Mouse (Mus musculus): Measurements from ENCODE around the gene Rbfox3.
"Not testable (repeated sequence)": the region's sequence is repeated elsewhere in the genome, so short reads cannot be mapped to it uniquely, and the experiment has no call there.

The Rbfox3 gene

DNA sequence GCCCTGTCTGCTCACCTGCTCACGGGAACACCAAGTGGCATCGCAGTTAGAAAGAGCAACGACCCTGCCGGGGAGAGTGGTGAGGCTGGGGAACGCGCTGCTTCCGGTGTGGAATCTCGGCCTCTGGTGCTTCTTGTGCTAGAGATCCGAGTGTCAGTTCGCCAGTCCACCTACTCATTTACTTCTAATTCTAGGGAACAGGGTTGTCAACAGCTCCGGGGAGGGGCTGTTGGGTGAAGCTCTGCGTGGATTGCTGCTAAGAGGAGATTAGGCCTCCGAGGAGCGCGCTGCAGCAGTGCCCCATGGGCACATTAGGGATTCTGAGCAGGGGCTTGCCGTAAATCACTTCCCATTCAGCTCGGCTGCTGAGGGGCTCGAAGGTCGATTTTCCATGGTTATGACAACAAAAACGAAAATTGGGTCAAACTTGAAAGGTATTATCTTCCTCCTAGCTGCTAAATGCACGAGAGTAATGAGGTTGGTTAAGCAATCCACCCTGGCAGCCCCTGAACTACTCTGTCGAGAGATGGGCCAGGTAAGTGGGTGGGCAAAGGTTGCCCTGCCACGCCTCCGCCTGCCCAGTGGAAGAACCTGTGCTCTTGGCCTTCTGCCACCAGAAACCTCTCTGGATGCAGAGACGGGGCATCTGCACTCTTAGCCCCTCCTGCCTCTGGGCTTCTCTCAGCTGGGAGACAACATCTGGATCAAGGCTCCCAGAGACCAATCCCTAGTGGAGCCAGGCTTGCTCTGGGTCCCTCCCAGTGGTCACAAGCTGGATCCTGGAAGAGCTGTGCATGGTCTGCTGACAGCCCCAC is 85.9 kb downstream of the Rbfox3 start:
- no peak for DNase-seq (ENCODE audit: low spot score in 2 of 2)

GRCm38 (mm10) chr11:118821353-118821752 is 90.0 kb downstream of the Rbfox3 start:
- DNase-seq (ENCODE audit: low spot score in 2 of 2) = no peak

DNA sequence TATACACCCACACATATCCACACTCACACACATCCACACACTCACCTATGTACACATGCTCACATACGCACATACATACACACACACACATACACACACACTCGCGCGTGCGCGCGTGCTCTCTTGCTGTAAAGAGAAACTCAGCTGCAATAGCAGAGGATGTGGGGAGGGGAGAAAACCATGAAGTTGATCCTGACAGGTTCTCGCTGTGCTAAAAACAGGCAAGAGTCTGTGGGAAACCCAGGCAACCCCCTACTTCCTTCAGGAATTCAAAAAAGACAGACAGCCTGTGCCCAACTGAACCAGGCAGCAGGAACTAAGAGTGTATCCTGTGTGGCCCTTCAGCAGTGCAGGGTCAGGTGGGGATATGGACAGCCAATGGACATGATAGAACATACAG is 92.9 kb downstream of the Rbfox3 start:
- no peak for DNase-seq (ENCODE audit: low spot score in 2 of 2)

DNA sequence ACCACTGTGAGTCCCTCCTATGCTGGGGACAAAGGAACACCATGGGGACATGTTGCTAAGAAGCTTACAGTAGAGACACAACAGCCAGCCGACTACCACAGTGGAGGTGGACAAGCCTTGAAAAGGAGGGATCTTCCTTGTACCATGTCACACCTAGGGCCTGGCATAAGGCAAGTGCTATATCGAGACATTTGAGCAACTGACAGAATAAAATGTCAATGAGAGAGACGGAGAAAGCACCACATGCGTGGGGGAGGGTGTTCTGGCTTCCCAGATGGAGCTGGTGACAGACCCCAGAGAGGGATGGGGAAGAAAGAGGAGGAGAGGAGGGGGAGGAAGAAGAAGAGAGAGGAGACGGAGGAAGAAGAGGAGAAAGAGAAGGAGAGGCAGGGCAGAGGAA is 96.3 kb downstream of the Rbfox3 start:
- peak in 1 of 2 experiments; percentile 63 for DNase-seq (ENCODE audit: low spot score in 2 of 2)

GRCm38 (mm10) chr11:118813942-118814341 is 97.5 kb downstream of the Rbfox3 start:
- peak in 1 of 2 experiments; percentile 61 for DNase-seq (ENCODE audit: low spot score in 2 of 2)

- no peak for DNase-seq (ENCODE audit: low spot score in 2 of 2)
Measured at GRCm38 (mm10) chr11:118811404-118811803, 100.0 kb downstream of the Rbfox3 start.

DNA sequence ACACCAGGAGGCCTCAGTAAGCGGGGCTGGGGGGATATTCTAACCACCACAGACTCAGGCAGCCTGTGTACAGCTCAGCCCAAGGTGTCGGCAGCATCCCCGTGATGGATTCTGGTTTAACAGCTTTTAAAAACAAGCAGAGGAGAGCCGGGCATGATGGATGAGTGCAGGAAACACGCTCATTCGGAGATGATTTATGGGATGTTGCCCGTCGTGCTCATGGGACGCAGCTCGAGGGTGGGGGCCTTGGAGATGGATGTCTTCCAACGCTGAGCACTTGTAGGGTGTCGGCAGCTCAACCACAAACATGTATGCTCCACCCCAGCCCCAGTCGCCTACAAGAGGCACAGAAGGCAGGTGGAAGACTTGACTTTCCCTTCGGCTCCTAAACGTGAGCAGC is 103.9 kb downstream of the Rbfox3 start:
- peak in 1 of 2 experiments; percentile 20 for DNase-seq (ENCODE audit: low spot score in 2 of 2)

DNA sequence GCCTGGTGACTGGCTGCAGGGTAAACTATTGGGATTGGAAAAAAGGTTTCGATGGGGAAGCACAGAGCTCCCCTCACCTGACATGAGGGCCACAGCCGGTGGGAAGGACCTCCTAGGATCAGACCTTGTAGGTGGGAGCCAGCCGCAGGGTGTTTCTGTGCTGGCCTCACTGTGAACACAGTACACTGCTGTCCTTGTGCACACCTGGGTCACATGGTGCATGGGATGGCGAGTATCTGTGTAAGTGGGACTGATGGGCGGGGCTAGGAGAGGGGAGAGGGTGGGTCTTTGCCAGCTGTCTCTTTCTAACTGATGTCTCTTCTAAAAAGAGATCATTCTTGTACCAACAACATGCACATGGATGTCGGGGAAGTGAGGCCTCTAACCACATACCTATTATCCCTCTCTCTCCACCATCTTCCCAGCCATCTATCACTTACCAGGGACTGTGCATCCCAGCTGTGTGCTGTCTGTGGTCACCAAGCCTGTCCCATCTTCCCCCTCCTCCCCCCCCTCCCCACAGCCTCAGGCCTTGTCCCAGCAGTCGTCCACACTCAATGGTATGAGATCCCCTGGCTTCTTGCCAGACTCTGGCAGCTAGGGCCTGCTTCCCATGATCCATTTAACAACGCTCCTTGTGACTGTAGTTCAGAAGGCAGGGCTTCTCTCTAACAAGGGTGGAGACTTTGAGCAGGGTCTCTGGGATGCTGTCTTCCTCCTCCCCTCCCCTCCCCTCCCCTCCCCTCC is 116.4 kb downstream of the Rbfox3 start:
- DNase-seq (ENCODE audit: low spot score in 2 of 2) = no peak

GRCm38 (mm10) chr11:118793639-118794021 is 117.8 kb downstream of the Rbfox3 start:
- DNase-seq (ENCODE audit: low spot score in 2 of 2) = peak; percentile 85 to 93

DNA sequence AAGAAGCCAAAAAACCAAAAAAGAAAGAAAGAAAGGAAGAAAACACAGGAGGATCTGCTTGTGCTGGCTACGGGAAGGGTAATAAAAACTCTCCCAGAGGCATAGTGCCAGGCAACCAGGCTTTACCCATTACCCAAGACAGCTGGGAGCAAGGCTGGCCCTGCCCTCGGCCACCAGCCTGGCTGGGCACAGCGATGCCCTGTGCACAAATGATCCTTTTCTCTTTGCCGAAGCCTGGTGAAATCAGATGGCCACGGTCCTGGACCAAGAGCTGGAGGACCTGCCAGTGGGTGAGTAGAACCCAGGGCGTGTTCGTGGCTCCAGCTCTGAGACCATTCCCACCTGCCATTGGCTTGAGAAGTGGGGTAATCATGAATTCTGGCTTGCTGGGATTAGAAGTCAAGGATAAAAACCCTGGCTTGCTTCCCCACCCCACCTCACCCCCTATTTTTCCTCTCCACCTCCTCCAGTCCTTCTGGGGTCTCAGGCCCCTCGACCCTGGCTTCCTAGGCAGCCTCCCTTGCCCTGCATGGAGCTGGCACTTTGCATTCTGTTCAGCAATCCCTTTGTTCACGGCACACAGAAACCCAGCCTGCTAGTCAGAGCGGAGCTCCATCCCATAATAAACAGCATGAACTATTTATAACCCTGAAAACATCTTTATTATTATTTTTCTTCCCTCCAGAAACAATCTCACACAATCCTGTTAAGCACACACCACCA is 118.3 kb downstream of the Rbfox3 start:
- DNase-seq (ENCODE audit: low spot score in 2 of 2) = peak in 1 of 2 experiments; percentile 72

- peak; percentile 85 to 86 for DNase-seq (ENCODE audit: low spot score in 2 of 2)
Measured at GRCm38 (mm10) chr11:118792163-118792915, 119.1 kb downstream of the Rbfox3 start.

GRCm38 (mm10) chr11:118791391-118791790 is 120.0 kb downstream of the Rbfox3 start:
- DNase-seq (ENCODE audit: low spot score in 2 of 2) = peak; percentile 73 to 81

DNA sequence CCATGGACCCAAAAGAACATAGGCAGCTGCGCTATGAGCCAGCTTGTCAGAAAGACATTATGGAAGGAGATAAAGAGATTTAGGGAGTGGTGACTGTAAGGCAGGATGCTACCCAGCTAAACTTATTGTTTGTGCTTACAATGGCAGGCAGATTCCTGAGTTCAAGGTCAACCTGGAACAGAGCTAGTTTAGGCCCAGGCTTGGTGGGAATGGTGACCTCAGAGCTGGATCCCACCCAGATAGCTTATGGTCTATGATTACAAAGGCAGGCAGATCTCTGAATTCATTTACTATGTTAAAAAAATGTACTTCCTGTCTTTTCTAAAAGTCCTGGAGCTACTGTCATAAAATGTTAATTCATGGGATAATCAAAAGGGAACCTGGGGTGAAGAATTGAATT is 123.3 kb downstream of the Rbfox3 start:
- no peak for DNase-seq (ENCODE audit: low spot score in 2 of 2)

GRCm38 (mm10) chr11:118782677-118783076 is 128.7 kb downstream of the Rbfox3 start:
- DNase-seq (ENCODE audit: low spot score in 2 of 2) = no peak

DNA sequence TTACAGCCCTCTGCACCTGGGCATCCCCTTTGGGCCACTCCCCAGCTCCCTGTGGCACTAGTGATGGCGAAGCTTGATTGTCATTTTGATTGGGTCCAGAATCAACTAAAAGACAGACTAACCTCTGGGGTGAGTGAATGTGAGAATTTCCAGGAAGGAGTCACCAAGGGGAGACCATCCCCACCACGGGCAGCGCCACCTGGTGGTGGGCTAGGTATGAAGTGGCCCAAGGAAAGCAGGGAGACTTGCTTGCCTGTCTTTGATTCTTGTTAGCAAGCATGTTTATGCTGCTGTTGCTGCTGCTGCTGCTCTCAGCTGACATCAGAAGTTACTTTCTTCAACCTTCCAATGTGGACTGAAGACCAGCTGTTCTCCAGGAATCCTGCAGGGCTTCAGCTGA is 135.6 kb downstream of the Rbfox3 start:
- DNase-seq (ENCODE audit: low spot score in 2 of 2) = no peak

DNA sequence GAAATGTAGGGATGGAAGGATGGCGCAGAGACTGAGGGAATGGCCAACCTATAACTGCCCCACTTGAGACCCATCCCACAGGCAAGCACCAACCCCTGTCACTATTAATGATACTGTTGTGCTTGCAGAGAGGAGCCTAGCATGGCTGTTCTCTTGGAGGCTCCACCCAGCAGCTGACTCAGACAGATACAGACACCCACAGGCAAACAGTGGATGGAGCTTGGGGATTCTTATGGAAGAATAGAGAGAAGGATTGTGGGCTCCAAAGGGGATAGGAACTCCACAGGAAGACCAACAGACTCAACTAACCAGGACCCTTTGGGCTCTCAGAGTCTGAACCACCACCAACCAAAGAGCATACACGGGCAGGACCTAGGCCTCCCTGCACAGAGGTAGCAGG is 136.6 kb downstream of the Rbfox3 start:
- not testable (repeated sequence) for DNase-seq (ENCODE audit: low spot score in 2 of 2)

DNA sequence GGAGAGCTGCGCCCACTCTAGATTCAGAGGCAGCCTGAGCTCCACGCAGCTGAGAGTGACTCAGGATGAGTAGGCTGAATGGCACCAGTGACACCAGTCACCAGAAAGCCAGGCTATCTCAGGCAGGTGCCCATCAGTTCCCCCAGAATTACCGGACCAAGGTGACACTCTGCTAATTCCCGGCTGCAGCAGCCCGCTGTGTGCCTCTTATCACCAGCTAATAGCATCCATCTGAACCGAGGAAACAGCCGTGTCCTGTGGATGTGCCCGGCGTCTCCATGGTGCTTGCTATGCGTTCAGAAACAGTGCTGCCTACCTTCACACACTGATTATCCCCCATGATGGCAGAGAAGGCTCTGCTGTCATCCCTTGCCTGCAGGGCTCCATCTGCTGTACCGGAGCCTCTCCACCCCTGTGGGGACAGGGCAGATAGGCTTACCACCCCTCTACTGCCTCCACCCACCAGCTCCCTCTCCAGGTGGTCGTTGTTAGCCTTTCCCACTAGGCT is 138.3 kb downstream of the Rbfox3 start:
- peak in 1 of 2 experiments; percentile 73 for DNase-seq (ENCODE audit: low spot score in 2 of 2)

DNA sequence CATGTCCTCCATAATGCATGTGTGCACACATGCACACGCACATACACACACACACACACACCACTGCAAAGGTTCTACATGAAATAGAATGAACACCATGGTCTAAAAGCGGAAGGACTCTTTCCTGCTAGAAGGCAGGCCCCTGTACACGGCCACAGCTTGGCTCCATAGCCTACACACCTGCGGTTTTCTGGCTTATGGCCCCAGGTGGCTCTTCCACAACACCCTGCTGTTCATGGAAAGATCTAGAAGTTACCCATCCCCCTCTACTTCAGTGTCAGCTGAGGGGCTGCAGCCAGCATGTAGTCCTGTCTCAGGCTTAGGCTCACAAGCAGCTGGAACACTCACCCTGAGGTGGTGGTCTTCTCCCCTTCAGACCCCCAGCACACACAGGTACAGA is 140.0 kb downstream of the Rbfox3 start:
- DNase-seq (ENCODE audit: low spot score in 2 of 2) = no peak

DNA sequence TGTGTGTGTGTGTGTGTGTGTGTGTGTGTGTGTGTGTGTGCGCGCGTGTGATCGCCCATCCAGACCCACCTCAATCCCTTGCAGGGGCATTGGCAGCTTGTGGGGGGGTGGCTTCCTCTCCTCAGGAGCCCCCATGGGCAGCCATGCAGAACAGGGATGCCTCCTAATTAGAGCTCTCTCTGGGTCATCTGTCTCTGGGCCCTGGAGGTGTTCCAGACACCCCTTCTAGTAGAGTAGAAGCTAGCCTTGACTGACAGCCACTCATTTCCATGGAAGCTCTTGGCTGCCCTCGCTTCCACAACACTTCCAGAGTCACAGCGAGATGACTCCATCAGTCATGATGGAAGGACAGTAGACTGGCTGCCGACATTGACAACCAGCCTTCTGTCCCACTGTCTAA is 140.6 kb downstream of the Rbfox3 start:
- DNase-seq (ENCODE audit: low spot score in 2 of 2) = no peak

DNA sequence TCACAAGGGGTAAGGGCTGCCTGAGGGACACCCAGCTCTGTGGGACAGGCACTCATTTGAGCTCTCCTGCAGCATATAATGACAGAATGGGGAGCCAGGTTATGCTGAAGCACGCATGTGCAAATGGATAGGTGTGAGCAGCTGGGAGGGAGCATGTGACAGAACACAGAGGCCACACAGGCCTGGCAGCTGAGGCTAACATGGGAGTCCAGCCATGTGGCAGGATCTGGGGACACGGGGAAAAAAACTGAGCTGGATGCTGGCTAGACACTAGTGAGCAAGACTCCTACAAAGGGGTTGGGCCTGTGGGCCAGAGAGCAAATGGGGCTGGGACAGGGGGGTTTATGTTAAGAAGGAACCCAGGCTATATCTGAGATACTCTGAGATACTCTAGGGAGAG is 141.9 kb downstream of the Rbfox3 start:
- DNase-seq (ENCODE audit: low spot score in 2 of 2) = no peak

DNA sequence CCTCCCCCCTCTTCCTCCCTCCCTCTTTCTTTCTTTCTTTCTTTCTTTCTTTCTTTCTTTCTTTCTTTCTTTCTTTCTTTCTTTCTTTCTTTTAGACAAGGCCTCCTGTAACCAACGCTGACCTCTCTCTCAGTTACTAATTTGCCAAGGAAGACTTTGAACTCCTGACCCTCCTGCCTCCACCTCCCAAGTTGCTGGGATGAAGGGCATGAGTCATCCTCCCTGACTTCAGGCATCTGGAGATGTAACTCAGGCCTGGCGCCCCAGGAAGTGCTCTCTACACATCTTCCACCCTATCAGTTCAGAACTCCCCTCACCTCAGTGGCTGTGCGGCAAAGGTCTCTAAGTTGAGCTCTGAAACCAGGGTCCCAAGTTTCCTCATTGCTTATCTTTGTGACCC is 143.0 kb downstream of the Rbfox3 start:
- DNase-seq (ENCODE audit: low spot score in 2 of 2) = no peak
